Mouse (Mus musculus) kidney, adult 18-20 months (tissue): ENCODE data around the gene Amd1.

Source experiments
- DNase-seq: peaks from one replicate; pipeline ENCODE4 v3.0.0; 2021

The Amd1 gene

DNA sequence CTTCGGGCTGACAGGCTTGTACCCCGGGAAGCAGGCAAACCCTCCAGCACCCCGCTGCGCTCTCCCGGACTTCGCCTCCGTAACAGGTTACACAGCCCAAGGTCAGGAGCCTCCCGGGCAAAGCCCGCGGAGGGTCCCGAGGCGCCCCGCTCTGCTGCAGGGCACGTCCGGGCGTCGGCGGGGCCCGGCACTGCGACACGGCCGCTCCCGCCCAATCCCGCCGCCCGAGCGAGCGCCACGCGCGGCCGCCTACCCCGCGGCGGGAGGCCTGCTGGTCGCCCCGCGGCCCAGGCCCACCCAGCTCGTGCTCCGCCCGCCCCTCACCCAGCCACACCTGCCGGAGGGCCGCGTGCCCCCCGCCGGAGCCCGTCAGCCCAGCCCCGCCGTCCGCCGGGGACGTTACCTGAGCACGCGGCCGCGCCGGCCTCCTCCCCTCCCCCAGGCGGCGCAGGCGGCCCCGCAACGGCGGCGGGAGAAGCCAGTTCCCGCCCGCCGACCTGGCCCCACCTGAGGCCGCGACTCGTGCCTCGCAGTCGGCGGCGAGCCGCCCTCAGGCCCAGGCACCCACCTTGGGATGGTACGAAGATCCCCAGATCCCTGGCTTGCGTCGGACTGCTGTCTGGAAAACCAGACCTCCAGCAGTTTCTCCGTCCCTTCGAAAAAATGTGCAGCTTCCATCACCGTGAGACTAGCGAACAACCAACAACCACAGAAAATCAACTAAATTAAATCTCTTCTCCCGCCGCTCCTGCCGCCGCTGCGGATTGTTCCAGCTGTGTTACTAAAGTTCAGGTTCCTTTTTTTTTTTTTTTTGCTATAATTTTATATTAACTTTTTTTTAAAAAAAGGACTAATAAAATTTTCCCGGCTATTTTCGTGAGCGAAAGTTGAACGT is 558 bp downstream of the Amd1 start:
- DNase-seq = peak; percentile 70

DNA sequence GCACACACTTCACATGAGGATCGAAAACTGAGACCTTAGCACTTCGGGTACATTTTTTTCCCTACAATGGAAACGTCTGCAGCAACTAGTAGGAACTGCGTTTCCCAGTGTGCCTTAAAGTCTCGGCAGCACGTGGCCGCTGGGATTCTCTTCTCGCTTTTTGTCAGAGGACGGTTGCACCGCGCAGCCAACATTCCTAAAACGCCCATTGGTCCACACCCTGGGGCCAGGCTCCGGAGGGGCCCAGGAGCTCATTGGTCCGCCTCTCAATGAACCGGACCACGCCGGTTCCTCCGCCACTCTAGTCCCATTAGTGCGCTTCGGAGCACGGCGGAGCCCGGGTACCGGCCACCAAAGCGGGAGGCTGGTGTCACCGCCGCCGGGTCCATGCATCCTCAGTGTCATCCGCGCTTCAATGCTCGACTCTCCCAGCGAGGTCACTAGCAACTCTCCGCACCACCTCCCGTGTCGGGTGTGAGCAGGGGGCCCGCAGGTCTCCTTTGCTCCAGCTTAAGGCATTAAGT is 1.3 kb downstream of the Amd1 start:
- peak; percentile 84 for DNase-seq

DNA sequence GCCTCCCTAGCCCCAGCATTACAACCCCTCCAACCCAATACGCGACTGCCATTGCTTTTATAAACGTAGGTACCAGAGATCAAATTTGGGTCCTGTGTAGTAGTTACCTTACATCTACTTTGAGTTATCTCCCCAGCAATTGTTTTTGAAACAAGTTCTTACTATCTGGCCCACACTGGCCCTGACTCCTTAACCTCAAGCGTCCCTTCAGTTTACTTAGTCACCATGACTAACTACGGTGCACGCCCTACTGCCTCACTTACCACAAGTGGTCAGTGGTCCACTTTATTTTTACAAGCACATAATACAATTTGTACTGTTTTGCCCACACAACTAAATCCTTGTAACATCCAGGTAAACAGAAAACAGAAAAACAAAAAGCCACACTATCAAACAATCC is 9.3 kb downstream of the Amd1 start:
- DNase-seq = no peak

DNA sequence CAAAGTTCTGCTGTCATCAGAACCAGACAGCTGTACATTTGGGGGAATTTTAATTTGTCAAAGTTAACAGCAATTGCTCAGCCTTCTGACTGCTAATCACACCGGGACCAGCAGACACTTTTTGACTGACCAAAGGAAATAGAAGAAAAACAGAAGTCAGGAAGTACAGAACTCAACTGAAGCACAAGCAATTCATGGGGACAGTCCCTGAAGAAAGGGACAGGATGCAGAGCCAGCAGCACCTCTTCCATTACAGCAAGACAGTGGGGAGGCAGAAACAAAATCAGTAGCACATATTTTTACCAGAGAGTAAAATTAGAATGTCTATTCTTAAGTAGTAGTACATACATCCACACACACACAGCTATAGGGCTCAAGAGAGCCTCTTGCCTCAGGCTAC is 15.2 kb downstream of the Amd1 start:
- no peak for DNase-seq

DNA sequence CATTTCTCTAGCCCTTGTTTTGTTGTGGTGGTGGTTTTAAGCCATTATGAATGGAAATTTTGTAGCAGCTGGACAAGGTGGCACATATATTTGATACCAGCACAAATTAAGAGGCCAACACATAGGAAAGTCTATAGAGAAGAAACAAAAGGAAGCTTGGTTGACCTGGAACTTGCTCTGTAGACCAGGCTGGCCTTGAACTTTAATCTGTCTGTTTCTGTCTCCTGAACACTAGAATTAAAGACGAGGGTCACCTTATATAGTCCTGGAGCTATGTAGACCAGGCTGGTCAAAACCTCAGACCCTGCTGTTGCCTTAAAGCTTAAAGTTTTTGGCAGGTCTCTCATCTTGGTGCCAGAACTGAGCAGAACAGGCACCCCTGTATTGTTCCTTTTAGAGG is 16.4 kb downstream of the Amd1 start:
- no peak for DNase-seq

DNA sequence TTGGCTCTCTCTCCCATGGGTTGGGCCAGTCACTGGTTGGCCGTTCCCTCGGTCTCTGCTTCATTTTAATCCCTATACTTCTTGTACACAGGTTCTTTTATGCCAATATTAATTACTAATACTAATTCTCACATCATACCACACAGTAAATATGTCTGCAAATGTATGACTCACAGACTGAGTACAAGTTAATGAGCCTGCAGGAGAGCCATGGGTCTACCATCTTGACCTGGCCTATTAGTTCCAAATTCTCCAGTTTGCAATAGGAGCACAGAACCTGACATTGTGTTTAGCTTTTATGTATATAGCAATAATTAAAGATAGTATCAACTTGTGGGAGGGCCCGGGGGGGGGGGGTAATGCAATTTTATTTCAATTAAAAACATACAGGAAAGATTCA is 17.0 kb downstream of the Amd1 start:
- no peak for DNase-seq

DNA sequence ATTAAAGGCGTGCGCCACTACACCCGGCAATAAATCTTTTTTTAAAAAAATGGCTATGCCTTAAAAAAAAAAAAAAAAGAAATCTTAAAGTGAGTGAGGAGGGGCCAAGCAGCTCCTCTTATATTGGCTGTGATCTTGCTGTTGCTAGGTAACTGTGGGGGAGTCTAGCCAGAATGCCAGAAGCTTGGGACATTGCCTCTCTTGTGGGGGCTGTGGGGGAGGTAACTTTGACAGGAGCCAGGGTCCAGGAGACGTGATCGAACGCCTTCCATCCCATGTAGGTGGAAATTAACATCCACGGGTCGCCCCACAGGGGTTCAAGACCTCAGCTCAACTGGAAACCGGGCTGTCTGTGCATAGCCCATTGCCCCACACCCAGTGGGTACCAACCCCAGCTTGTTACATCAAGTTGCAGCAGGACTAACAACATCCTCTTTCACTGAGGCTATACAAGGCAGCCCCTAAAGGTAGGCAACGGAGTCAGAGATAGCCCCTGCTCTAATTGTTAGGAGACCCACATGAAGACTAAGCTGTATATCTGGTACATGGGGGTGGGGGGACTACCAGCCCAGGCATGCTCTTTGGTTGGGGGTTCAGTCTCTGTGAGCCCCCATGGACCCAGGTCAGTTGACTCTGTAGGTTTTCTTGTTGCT is 17.7 kb downstream of the Amd1 start:
- DNase-seq = no peak

DNA sequence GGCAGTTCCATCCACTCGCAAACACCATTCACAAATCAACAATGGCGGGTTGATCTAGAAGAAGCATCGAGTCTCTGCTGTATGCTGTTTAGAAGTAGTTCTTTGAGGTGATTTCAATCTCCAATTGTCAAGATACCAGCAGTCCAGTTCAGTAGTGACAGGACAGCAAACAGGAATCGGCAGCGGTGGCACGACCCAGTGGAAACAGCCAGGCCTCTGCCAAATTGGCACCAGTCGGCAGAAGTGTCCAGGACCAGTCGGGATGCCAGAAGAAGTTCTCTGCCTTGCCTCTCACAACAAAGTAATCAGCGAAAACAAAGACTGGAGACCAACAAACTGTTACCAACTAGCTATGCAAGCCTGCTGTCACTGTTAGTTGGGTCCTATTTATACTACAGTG is 18.4 kb downstream of the Amd1 start:
- no peak for DNase-seq

DNA sequence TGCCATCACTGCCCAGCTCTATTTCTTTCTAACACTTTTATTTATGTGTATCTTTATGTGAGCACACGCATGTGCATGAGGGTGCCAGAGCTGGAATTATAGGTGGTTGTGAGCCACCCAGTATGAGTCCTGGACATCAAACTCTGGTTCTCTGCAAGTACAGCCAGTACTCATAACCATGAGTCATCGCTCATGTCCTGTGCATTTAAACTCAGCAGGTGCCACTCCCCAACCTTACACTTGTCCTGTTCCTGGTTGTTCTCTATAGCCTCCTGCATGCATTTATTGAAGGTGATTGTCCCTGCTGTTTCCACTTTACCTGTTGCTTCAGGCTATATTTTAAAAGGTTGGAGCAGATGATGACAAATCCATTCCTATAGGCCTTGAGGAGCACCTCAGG is 20.4 kb downstream of the Amd1 start:
- no peak for DNase-seq

DNA sequence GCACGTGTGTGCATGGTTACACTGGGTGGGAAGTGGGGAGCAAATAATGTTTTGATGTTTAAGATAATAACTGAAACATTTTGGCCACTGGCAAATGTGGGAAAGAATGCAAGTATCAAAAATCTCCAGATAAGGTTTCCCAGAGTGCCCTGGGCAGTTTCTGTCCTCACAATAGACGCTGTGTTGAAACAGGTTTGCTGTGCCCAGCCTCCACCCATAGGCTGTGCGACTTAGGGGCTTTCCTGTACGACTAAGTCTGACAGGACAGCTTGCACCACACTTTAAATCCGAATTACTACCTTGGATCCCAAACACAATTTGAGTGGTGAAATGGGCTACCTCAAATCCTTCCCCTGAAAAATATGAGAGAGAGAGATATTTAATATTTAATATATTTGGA is 23.7 kb downstream of the Amd1 start:
- DNase-seq = no peak

DNA sequence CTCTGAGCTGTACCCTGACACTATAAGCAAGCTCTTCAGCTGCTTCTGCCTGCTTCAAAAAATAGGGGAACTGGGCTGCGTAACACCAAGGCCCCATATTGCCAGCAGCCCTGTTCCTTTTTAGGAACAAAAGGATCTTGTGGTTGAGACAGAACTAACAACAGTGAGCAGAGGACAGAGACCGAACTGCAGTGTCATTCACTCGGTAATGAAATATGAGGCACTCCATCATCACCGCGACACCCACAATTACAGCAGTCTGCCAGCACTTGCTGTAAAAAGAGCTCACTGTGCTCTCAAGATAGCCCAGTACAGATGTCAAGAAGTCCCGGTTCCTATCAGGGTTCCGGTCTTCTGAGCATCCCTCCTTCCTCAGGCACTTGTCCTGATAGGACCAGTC is 26.0 kb downstream of the Amd1 start:
- no peak for DNase-seq

DNA sequence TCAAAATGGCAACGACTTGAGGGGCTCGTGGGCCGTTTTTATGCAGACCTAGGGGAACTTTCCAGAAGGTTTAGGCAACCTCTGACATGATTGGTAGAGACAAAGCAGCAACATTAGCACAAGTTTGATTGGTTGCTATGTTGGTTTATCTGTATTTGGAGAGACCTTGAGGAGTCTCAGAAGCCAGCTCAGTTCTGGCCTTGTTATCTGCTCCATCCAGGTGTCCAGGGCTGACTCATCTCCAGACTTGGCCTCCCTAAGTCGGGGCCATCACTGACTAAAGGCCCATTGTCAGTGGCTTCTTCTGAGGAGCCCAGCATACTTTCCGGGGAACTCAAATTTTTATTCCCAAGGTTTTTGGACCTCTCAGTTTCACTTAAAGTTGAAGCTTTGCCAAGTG is 28.0 kb downstream of the Amd1 start:
- DNase-seq = no peak

DNA sequence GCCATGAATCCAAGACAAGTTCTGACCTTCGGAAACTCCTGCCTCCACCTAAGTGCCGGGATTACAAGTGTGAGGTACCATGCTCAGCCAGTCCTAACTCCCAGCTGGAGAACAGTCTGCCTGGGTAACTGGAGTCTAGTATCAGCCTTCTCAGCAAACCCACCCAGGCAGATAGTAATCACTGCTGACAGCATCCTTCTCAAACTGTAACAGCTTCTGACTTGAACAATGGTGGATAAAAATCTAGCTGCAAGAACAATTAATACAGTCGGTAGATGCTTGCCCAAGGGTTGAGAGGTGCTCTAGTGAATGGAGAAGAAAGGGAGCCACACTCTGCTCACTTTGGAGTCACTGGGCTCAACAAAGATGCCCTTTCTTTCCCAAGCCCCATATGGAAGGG is 30.8 kb downstream of the Amd1 start:
- DNase-seq = no peak

DNA sequence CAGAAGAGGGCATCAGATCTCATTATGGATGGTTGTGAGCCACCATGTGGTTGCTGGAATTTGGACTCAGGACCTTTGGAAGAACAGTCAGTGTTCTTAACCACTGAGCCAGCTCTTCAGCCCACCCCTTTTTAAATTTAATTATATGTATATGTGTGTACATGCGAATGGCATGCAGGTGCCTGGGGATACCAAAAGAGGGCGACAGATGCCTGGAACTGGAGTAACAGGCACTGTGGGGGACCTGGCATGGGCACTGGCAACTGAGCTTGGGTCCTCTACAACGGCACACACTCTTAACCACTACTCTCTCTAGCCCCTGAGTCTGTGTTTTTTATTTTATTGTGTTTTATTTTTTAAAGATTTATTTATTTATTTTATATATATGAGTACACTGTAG is 37.1 kb downstream of the Amd1 start:
- no peak for DNase-seq

DNA sequence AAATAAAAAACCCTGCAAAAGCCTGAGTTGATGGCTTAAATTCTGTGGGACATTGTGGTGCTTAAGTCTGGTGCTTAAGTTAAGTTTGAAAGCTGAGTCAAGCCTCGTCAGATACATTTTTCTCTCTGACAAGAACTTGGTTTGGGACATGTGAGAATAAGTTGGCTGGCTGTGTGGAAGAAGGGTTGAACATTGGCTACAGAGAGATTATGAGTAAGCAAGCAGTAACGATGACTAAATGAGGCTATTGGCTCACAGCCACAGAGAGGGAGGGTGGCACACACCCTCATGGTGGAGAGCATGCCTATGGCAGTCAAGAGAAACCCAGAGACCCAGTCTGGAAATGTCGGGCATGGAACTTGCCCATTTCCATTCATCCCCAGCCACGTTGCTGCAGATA is 38.3 kb downstream of the Amd1 start:
- peak; percentile 43 for DNase-seq

DNA sequence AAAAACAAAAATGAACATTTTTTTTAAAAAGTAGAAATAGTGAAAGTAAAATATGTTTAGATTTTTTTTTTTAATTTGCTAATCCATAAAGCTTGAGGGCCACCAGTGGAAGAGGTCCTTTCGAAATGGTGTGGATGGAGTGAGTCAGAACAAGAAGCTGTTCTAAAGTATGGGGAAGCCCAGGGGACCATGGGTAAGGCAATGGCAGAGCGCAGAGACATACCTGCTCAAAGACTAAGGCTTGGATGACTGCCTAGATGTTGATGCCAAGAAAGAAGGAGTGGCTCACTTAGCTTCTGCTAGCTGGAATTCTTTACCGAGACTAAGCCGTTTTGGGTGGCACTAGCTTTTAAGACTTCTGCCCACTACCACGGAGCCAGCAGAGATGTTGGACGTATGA is 39.8 kb downstream of the Amd1 start:
- no peak for DNase-seq

DNA sequence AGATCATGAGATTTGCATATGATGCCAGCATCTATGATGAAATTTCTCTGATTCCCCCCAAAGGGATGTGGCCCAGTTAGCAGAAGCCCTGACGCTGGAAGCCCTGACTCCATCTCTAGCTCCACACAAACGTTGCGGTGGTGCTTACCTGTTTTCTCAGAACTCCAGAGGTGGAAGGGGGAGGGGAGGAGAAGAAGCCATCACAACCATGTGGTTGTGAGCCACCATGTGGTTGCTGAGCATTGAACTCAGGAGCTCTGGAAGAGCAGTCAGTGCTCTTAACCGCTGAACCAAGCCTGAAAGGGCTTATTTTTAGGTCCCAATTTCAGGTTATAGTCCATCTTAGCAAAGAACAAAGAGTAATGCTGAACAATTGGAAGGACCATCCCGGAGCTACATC is 41.7 kb downstream of the Amd1 start:
- DNase-seq = no peak

DNA sequence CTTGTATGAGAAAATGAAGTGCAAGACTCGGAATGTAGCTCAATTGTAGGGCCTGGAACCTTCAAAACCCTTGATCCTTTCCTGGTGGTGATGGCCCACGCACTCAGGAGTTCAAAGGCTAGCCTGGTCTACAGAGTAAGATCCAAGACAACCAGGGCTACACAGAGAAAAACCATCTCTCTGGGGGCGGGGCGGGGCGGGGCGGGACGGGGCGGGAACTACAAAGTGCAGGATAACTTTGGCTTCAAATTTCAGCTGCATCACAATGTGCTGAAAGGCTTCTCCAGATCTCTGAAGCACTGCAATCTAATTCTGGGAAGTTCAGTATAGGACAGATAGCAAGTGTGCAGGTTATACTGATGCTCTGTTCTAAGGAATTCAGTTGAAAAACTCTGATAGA is 42.4 kb downstream of the Amd1 start:
- DNase-seq = no peak

DNA sequence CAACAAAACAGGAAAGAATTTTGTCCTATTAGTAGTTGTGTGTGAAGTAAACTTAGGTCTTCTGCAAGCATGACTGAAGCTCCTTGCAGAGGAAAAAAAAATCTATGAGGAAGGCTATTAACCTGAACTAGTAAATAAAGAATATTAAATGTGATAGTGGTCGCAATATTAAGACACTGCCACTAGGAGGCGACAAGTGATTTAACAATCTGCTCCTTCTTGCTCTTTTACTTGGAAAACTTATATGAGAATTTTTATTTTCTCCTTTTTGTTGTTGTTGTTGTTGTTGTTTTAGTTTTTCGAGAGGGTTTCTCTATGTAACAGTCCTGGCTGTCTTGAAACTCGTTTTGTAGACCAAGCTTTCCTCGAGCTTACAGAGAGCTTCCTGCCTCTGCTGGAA is 43.0 kb downstream of the Amd1 start:
- peak; percentile 26 for DNase-seq

DNA sequence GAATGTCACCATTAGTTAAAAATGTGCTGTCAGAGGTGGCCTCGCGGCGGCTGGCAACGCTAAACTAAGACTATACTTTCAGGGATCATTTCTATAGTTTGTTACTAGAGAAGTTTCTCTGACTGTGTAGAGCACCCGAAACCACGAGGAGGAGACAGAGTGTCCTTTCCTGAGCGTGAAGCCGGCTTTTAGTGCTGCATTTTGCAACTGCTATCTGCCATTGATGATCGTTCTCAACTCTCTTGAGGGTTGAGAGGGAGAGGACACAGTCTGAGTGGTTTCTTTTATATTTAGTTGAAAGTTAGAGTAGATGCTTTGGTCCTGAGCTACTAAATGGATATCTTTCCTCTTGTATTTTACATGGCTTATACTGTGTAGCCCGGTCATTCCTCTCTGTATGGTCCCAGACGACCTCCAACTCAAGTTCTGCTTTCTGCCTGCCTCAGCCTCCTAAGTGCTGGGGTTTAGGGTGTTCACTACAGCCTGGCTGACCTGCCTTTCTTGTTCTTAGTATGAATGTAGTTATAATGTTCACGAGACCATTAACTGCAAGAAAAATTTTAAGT is 43.5 kb downstream of the Amd1 start:
- peak; percentile 57 for DNase-seq

DNA sequence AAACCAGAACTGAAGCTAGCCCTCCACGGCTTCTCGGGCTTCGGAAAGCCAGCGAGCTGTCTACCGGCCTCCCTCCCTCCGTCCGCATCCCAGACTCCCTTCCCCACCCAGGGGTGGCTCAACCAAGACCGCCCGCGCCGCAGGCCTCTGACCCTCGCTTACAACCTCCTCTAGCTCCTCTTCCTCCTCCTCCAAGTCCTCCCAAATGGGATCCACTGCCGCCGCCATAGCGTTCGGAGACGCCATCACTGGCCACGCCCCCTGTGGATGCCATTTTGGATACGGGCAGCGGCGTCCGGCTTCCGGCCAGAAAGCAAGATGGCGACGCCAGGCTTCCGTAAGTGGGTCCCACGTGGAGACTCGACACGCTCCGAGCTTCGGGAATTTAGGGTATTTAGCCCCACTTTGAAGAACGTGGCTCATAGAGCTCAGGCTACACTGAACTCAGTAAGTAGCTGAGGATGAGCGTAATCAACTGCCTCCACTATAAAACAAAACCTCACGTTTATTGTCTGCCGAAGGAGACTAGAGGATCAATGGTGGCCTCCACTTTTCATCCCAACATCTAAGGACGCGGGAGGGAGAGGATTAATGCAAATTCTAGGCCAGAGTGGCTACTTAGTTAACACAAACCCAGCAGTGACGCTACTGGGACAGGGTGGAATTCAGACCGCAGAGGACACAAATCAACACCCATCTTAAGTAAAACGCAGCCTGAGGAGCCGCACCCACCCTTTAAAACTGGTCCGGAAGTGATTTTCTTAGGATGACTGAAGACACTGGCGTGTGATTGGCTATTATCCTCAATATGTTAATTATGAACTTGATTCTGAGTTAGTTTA is 44.4 kb downstream of the Amd1 start, which contains the start of gene Gtf3c6:
TSS of gene Gtf3c6 (minus strand) at position 695 of the 842 bp plus-strand sequence.
- peak; percentile 96 for DNase-seq

DNA sequence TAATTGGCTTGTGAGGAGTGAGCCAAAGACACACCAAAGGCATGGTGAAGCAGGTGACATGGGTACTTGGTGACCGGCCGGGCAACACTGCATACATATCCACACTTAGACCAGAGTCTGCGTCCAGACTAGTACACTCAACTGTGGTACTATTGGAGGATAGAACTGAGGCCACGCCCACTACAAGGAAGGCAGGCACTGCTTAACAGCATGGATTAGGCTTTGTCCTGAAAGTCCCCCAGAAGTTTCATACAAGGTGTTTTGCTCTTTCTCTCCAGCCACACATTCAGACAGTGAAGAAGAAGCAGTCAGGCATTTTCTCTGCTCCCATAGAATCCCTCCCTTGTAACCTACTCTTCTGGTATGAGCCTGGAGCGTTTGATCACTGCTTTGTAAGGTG is 45.3 kb downstream of the Amd1 start:
- peak; percentile 65 for DNase-seq

DNA sequence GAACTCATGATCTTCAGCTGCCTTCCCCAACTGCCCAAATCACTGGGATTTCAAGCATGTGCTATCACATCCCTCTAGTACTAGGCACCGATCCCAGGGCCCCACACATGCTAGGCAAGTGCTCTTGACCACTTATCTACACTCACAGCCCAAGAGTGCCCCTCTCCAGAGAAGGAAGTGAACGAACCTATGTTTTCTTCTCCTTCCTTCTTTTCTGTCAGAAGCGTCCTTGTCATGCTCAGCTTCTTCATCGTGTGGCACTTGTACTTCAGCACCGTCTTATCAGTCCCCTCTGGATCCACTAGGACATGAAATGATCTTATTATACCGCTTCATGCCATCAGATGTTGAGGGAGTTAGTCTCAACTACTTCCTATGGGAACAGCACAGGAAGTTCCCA is 51.0 kb downstream of the Amd1 start:
- DNase-seq = no peak
